Comparison of ENCODE assay signal across 8 mouse cellular contexts in the genomic region with DNA sequence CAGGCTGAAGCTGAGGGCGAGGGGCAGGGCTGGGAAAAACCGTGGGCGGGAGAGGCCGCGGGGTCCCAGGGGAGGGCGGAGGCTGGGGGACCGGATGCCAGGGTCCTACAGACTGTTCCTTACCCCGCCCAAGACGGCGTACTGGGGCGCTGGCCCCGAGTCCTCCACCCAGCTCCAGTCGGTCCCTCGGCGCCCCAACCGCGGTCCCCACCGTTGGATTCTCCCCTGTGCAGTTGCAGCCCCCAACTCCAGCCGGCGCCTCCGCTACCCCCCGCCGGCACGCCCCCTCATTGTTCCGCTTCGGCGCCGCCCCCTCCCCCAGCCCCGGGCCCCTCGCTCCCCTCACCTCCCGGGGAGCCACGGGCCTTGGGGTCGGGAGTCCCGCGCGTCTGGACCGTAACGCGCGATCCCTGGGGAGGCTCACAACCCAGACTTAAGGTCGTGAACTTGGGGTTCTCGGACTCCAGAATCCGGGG. TPM values are rescaled to one million over a fixed set of nuclear protein-coding genes. Genes with fewer than 3 reads are reported as not detected.
A peak's percentile ranks its signal among the peaks of the same experiment; 100 is the strongest.
DNase-seq lines count a peak whose midpoint lies in the region; ATAC-seq lines count a peak whose summit lies in the region.

No protein-coding gene starts in this region.

- H3K36me3 ChIP-seq in embryonic facial prominence, embryonic 13.5 days: peaks cover 39% of the 10 kb centered on the region
- peaks cover 12% of the 10 kb centered on the region; the same call in 1 of the 2 replicates for H3K36me3 ChIP-seq in heart, embryonic 16.5 days (ENCODE audit: control insufficient read depth, insufficient read depth)
- no peaks in the 10 kb centered on the region; the same call in 1 of the 2 replicates for H3K36me3 ChIP-seq in splenic B cell, adult 2 months (ENCODE audit: control insufficient read depth, insufficient read depth, low read length, poor library complexity, severe bottlenecking)

- peak overlapping the region; percentile 96 for H3K4me2 ChIP-seq in embryonic facial prominence, embryonic 13.5 days
- H3K4me2 ChIP-seq in heart, embryonic 16.5 days (ENCODE audit: low read depth, low read length): peak overlapping the region; percentile 91

- H3K4me1 ChIP-seq in embryonic facial prominence, embryonic 13.5 days: peaks cover 39% of the 10 kb centered on the region
- peaks cover 25% of the 10 kb centered on the region for H3K4me1 ChIP-seq in heart, embryonic 16.5 days (ENCODE audit: control insufficient read depth, insufficient read depth, low read length)

- H3K27me3 ChIP-seq in embryonic facial prominence, embryonic 13.5 days: no peaks in the 10 kb centered on the region
- no peaks in the 10 kb centered on the region for H3K27me3 ChIP-seq in heart, embryonic 16.5 days (ENCODE audit: control insufficient read depth, insufficient read depth, low read length)
- H3K27me3 ChIP-seq in splenic B cell, adult 2 months (ENCODE audit: control insufficient read depth, insufficient read depth, low read length, poor library complexity, severe bottlenecking): no peaks in the 10 kb centered on the region

- peak overlapping the region; percentile 90 for H3K9ac ChIP-seq in embryonic facial prominence, embryonic 13.5 days
- peak overlapping the region; percentile 89 for H3K9ac ChIP-seq in heart, embryonic 16.5 days (ENCODE audit: low read length)

- peak overlapping the region; percentile 97 for H3K27ac ChIP-seq in embryonic facial prominence, embryonic 13.5 days
- H3K27ac ChIP-seq in heart, embryonic 16.5 days (ENCODE audit: low read length): peak overlapping the region; percentile 96

- H3K9me3 ChIP-seq in embryonic facial prominence, embryonic 13.5 days: no peaks in the 10 kb centered on the region
- H3K9me3 ChIP-seq in heart, embryonic 16.5 days (replicated peaks; ENCODE audit: control insufficient read depth, low read length): no peaks in the 10 kb centered on the region

- ATAC-seq in embryonic facial prominence, embryonic 13.5 days (ENCODE audit: insufficient number of reproducible peaks, insufficient read depth, low FRiP score, low TSS enrichment, low read depth): no peak
- no peak for ATAC-seq in heart, embryonic 16.5 days (replicated peaks; ENCODE audit: extremely low read depth, insufficient read depth, low FRiP score)

- H3K4me3 ChIP-seq in embryonic facial prominence, embryonic 13.5 days: peak overlapping the region; percentile 78
- peak overlapping the region; percentile 82 for H3K4me3 ChIP-seq in heart, embryonic 16.5 days (ENCODE audit: low read length)

- under 1% methylated on average over 42 of the region's 43 CpGs for WGBS in embryonic facial prominence, embryonic 13.5 days
- WGBS in heart, embryonic 16.5 days: under 1% methylated on average over 40 of the region's 43 CpGs

- DNase-seq in T-cell, adult 2 months (ENCODE audit: low spot score): peak; percentile 42
- DNase-seq in kidney, postnatal 25 days: peak; percentile 70 to 85
- DNase-seq in mesoderm, embryonic 11.5 days (ENCODE audit: low read depth, low spot score): peak; percentile 43
- DNase-seq in splenic B cell, adult 2 months (ENCODE audit: low read depth, low spot score): peak; percentile 53
- DNase-seq in right cerebral cortex, postnatal 4 days: no peak
- no peak for DNase-seq in layer of hippocampus, adult 9-10 months (ENCODE audit: low spot score)

RNA-seq across cellular contexts. Expression of a gene that starts 0.8 kb away (rescaled TPM):
- 102 and 109 TPM in 2 replicates for polyA plus RNA-seq in embryonic facial prominence, embryonic 13.5 days (2015; fragmentation: Nextera tagmentation; extraction: Ambion mirVana)
- 35.8 and 41.8 TPM in 2 replicates for polyA plus RNA-seq in heart, embryonic 16.5 days (2015; fragmentation: Nextera tagmentation; extraction: Ambion mirVana)

RNA-seq across cellular contexts. Expression of a gene that starts 8.5 kb away (rescaled TPM):
- 9.7 and 11.0 TPM in 2 replicates for polyA plus RNA-seq in embryonic facial prominence, embryonic 13.5 days (2015; fragmentation: Nextera tagmentation; extraction: Ambion mirVana)
- polyA plus RNA-seq in heart, embryonic 16.5 days (2015; fragmentation: Nextera tagmentation; extraction: Ambion mirVana): 15.4 and 18.5 TPM in 2 replicates

RNA-seq across cellular contexts. Expression of a gene that starts 21.0 kb away (rescaled TPM):
- 40.5 and 53.5 TPM in 2 replicates for polyA plus RNA-seq in embryonic facial prominence, embryonic 13.5 days (2015; fragmentation: Nextera tagmentation; extraction: Ambion mirVana)
- 41.3 and 50.1 TPM in 2 replicates for polyA plus RNA-seq in heart, embryonic 16.5 days (2015; fragmentation: Nextera tagmentation; extraction: Ambion mirVana)

RNA-seq across cellular contexts. Expression of a gene that starts 21.1 kb away (rescaled TPM):
- polyA plus RNA-seq in embryonic facial prominence, embryonic 13.5 days (2015; fragmentation: Nextera tagmentation; extraction: Ambion mirVana): 1,032 and 1,091 TPM in 2 replicates
- 506 and 555 TPM in 2 replicates for polyA plus RNA-seq in heart, embryonic 16.5 days (2015; fragmentation: Nextera tagmentation; extraction: Ambion mirVana)

RNA-seq across cellular contexts. Expression of a gene that starts 21.2 kb away (rescaled TPM):
- 80.5 and 89.6 TPM in 2 replicates for polyA plus RNA-seq in embryonic facial prominence, embryonic 13.5 days (2015; fragmentation: Nextera tagmentation; extraction: Ambion mirVana)
- 78.9 and 79.9 TPM in 2 replicates for polyA plus RNA-seq in heart, embryonic 16.5 days (2015; fragmentation: Nextera tagmentation; extraction: Ambion mirVana)

Comparison
In these comparisons a context has a peak if more than half of its experiments do, and no peak if none do; other contexts are left out.
1. DNase-seq: peak in T-cell, adult 2 months (single experiment), kidney, postnatal 25 days (2 of 2), mesoderm, embryonic 11.5 days (single experiment) and splenic B cell, adult 2 months (single experiment); none in right cerebral cortex, postnatal 4 days (single experiment) and layer of hippocampus, adult 9-10 months (single experiment).